Mouse (Mus musculus): ENCODE data around the gene Olfr1395. TPM values are rescaled to one million over a fixed set of nuclear protein-coding genes. Genes with fewer than 3 reads are reported as not detected.
"Not testable (repeated sequence)": the region's sequence is repeated elsewhere in the genome, so short reads cannot be mapped to it uniquely, and the experiment has no call there.

Olfr1395 gene
- polyA plus RNA-seq, 1 experiment from 2014 or later: not detected

DNA sequence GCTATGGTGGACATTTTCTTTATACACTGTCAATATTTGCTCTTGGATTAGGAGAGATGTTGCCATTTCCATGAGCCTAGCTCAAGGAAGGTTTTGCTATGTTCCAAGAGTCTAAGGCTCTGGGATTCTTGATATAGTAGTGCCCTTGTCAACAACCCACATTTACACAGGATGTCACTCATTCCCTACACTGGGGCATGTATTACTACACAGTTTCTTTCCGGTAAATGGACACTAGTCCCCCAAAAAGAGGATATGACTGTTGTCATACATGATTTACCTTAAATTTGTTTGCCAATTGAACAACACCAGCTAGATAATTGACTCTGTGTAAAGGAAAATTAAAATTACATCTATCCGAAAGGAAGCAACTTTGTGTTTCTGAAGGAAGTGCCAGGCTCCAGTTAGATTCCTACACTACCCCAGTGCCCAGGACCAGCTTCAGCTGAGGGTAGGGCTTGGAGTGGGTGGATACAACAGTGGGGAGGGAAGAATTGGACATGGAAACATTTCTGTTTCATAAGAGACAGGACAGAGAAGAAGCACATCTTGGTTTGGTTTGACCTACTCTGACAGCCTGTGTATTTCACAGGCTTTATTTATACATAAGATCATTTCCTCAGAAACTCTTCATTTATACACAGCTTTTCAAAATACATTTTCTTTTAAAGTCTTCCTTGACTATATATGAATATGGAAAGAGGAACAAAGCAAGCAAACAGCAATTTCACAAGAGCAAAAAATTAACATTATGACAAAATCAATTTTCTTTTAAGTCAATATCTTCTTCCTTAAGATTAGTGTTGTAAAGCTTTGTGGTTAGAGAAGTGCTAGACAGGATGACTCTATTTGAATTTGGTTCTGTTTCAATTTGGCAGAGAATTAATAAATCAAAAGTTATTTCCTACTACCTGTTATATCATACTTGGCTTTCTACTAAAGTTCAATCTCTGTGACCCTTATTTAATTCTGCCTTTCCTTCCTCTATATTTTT lies 15.0 kb downstream of the Olfr1395 start:
- Histone ChIP-seq H3K9me3 (ENCODE audit: control insufficient read depth, low read length) (no peaks in the 10 kb centered on the region), H3K4me3 (ENCODE audit: low read depth, low read length) (no peak overlapping the region), H3K27ac (replicated peaks) (no peak overlapping the region), H3K27me3 (ENCODE audit: control insufficient read depth, insufficient read depth, low read length) (no peaks in the 10 kb centered on the region), H3K9ac (ENCODE audit: low read length) (no peak overlapping the region), H3K4me2 (replicated peaks; ENCODE audit: low read depth) (no peak overlapping the region), H3K4me1 (replicated peaks; ENCODE audit: control insufficient read depth, insufficient read depth) (no peaks in the 10 kb centered on the region), H3K36me3 (ENCODE audit: control insufficient read depth, insufficient read depth, low read length) (no peaks in the 10 kb centered on the region)
- DNase-seq (ENCODE audit: low spot score) (no peak), ATAC-seq (ENCODE audit: low FRiP score, low TSS enrichment) (no peak)
- TF ChIP-seq CTCF (IDR thresholded peaks at IDR 0.05; ENCODE audit: low read depth) (no peak), EP300 (optimal IDR thresholded peaks at IDR 0.05) (no peak)
- WGBS: 69% methylated on average over 2 of the region's 2 CpGs

DNA sequence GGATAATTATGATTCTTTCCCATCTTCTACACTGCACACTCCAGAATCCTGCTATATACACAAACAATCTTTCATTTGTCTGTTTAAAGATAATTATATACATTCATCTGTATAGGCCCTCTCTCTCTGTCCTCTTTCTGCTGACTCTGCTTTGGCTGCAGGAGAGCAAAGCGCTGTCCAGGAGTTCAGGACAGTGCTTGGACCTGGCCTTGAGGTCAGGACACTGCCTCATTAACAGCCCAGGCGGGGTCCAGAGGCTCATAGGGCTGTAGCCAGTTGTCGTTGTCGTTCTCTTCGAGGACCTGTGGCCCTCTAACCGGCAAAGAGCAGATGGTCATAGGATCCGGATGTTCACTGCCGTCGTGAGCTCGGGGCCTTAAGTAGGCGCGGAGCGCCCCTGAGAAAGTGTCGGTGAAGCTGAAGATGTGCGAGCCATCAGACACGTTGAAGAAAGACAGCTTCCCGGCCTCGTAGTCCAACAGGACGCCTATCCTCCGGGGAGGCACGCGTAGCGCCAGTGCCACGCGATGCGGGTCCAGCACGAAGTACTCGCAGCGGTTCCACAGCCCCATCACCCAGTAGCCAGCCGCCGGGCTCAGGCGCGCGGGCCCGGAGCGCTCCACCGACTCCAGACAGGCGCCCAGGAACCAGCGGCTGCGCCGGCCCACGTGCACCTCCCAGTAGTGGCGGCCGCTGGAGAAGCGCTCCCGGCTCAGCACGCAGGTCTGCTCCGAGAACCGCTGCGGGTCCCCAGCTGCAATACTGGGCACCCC lies 27.0 kb downstream of the Olfr1395 start:
- no peaks in the 10 kb centered on the region; the same call in 1 of the 2 replicates for H3K4me1 ChIP-seq (replicated peaks; ENCODE audit: control insufficient read depth, insufficient read depth)
- H3K27ac ChIP-seq (replicated peaks): no peak overlapping the region
- DNase-seq (ENCODE audit: low spot score): peak; percentile 17
- 5% methylated on average over 50 of the region's 50 CpGs for WGBS
- TF ChIP-seq EP300 (optimal IDR thresholded peaks at IDR 0.05) (no peak), CTCF (IDR thresholded peaks at IDR 0.05; ENCODE audit: low read depth) (no peak)
- ATAC-seq (ENCODE audit: low FRiP score, low TSS enrichment): 0 out of 2 replicates have a peak, but pooled peaks have one; percentile 12
- no peaks in the 10 kb centered on the region for H3K36me3 ChIP-seq (ENCODE audit: control insufficient read depth, insufficient read depth, low read length)
- H3K27me3 ChIP-seq (ENCODE audit: control insufficient read depth, insufficient read depth, low read length): no peaks in the 10 kb centered on the region
- peak overlapping the region; percentile 28 for H3K4me3 ChIP-seq (ENCODE audit: low read depth, low read length)
- 0 out of 2 replicates have a peak, but pooled peaks cover 4% of the 10 kb centered on the region for H3K9me3 ChIP-seq (ENCODE audit: control insufficient read depth, low read length)
- H3K9ac ChIP-seq (ENCODE audit: low read length): 0 out of 2 replicates have a peak overlapping the region, but pooled peaks have one; percentile 13
- peak overlapping the region; percentile 48 for H3K4me2 ChIP-seq (replicated peaks; ENCODE audit: low read depth)

DNA sequence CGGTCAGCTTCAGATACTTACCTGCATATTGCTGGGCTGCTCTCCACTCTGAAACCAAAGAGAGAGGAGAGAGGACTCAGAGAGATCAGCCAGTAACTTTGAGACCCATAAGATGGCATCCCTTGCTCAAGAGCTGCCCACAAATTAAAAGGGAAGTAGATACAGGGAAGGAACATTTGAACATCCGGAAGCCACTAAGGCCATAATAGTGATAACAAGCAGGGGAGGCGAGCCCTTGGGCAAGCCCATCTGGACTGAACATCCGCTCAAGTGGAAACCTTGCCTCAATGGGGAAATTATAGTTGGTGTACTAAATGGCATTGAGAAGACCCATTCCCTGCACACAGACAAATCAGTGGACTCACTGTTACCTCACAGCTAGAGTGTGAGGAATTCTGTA lies 28.5 kb downstream of the Olfr1395 start:
- H3K27ac ChIP-seq (replicated peaks): no peak overlapping the region
- DNase-seq (ENCODE audit: low spot score) (no peak), ATAC-seq (ENCODE audit: low FRiP score, low TSS enrichment) (no peak)
- H3K9ac ChIP-seq (ENCODE audit: low read length): no peak overlapping the region
- H3K4me1 ChIP-seq (replicated peaks; ENCODE audit: control insufficient read depth, insufficient read depth): no peaks in the 10 kb centered on the region; the same call in 1 of the 2 replicates
- no peak overlapping the region for H3K4me2 ChIP-seq (replicated peaks; ENCODE audit: low read depth)
- TF ChIP-seq CTCF (IDR thresholded peaks at IDR 0.05; ENCODE audit: low read depth) (no peak), EP300 (optimal IDR thresholded peaks at IDR 0.05) (no peak)
- H3K27me3 ChIP-seq (ENCODE audit: control insufficient read depth, insufficient read depth, low read length): no peaks in the 10 kb centered on the region
- 93% methylated on average over 4 of the region's 4 CpGs for WGBS
- 0 out of 2 replicates have a peak, but pooled peaks cover 4% of the 10 kb centered on the region for H3K9me3 ChIP-seq (ENCODE audit: control insufficient read depth, low read length)
- no peaks in the 10 kb centered on the region for H3K36me3 ChIP-seq (ENCODE audit: control insufficient read depth, insufficient read depth, low read length)
- H3K4me3 ChIP-seq (ENCODE audit: low read depth, low read length): no peak overlapping the region

DNA sequence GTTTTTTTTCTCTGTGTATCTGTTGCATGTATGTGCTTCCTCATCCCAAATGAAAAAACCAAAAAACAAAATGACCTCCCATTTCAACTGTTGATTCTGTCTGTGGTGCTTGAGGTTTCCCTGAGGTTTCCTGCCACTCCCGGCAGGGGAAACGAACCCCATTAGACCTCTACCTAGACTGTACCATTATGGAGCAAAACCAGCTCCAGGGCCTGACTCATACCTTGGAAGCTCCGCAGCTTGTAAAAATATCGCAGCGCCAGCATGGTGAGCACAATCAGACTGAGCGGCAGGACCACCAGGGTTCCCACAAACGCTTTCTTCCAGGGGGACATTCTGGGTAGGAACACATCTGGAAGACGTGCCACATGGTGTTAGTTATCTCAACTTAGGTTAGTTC lies 33.3 kb downstream of the Olfr1395 start:
- no peak for ATAC-seq (ENCODE audit: low FRiP score, low TSS enrichment)

DNA sequence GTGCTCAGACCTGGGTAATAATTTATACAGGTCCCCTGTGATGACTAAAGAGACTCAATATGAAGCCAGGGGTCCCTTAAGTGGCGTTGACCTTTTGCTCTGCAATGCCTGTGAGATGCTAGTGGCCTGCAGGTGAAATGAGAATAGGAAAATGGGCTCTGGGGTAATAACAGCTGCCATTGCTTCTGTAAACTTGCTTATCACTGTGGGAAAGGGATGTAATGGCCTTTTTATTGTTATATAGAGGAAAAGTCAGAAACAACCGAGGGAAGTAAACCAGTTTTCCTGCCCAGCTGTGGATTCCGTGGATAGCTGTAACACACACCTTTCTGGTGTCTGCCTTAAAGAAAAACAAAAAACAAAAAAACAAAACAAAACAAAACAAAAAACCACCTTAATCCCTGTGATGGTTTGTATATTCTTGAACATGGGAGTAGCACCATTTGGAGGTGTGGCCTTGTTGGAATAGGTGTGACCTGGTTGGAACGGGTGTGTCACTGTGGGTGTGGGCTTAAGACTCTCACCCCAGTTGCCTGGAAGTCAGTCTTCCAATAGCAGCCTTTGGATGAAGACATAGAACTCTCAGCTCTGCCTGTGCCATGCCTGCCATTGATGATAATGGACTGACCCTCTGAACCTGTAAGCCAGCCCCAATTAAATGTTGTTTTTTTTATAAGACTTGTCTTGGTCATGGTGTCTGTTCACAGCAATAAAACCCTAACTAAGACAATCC lies 34.1 kb downstream of the Olfr1395 start:
- not testable (repeated sequence) for H3K27me3 ChIP-seq (ENCODE audit: control insufficient read depth, insufficient read depth, low read length); H3K9ac ChIP-seq (ENCODE audit: low read length); ATAC-seq (ENCODE audit: low FRiP score, low TSS enrichment); H3K9me3 ChIP-seq (ENCODE audit: control insufficient read depth, low read length); H3K36me3 ChIP-seq (ENCODE audit: control insufficient read depth, insufficient read depth, low read length); H3K4me1 ChIP-seq (replicated peaks; ENCODE audit: control insufficient read depth, insufficient read depth); H3K4me2 ChIP-seq (replicated peaks; ENCODE audit: low read depth); H3K4me3 ChIP-seq (ENCODE audit: low read depth, low read length); H3K27ac ChIP-seq (replicated peaks); DNase-seq (ENCODE audit: low spot score)
- 74% methylated on average over 4 of the region's 4 CpGs for WGBS

More for the DNA sequence above, 33.3 kb downstream of the Olfr1395 start:
- H3K9me3 ChIP-seq (ENCODE audit: control insufficient read depth, low read length): no peaks in the 10 kb centered on the region
- no peak for TF ChIP-seq CTCF (IDR thresholded peaks at IDR 0.05; ENCODE audit: low read depth)
- no peak for TF ChIP-seq EP300 (optimal IDR thresholded peaks at IDR 0.05)
- H3K9ac ChIP-seq (ENCODE audit: low read length): no peak overlapping the region
- H3K36me3 ChIP-seq (ENCODE audit: control insufficient read depth, insufficient read depth, low read length): no peaks in the 10 kb centered on the region
- H3K27me3 ChIP-seq (ENCODE audit: control insufficient read depth, insufficient read depth, low read length): no peaks in the 10 kb centered on the region
- 90% methylated on average over 8 of the region's 8 CpGs for WGBS
- no peak overlapping the region for H3K4me2 ChIP-seq (replicated peaks; ENCODE audit: low read depth)
- no peak for DNase-seq (ENCODE audit: low spot score)
- H3K27ac ChIP-seq (replicated peaks): no peak overlapping the region
- H3K4me1 ChIP-seq (replicated peaks; ENCODE audit: control insufficient read depth, insufficient read depth): no peaks in the 10 kb centered on the region
- H3K4me3 ChIP-seq (ENCODE audit: low read depth, low read length): no peak overlapping the region

All from stomach, postnatal 0 days (tissue).